Mouse (Mus musculus): ENCODE measurements around the gene Pde4dip. TPM values are rescaled to one million over a fixed set of nuclear protein-coding genes. Genes with fewer than 3 reads are reported as not detected.

Gene Pde4dip
- polyA plus RNA-seq, 1 experiment from 2014 or later, result 27.6 TPM

GRCm38 (mm10) chr3:97734259-97734658 lies 154.2 kb downstream of the Pde4dip start:
- DNase-seq (ENCODE audit: low spot score, missing footprints) (no peak), ATAC-seq (ENCODE audit: low FRiP score) (no peak)
- Histone ChIP-seq H3K9ac (ENCODE audit: low read length) (no peak overlapping the region), H3K4me2 (no peak overlapping the region), H3K36me3 (ENCODE audit: control insufficient read depth, insufficient read depth, low read length) (no peaks in the 10 kb centered on the region), H3K9me3 (ENCODE audit: control insufficient read depth, low read length) (no peaks in the 10 kb centered on the region), H3K27ac (ENCODE audit: low read depth, low read length) (no peak overlapping the region), H3K4me1 (ENCODE audit: control insufficient read depth, insufficient read depth, low read length) (no peaks in the 10 kb centered on the region), H3K27me3 (ENCODE audit: control insufficient read depth, insufficient read depth, low read length) (no peaks in the 10 kb centered on the region), H3K4me3 (ENCODE audit: low read depth, low read length) (no peak overlapping the region)
- WGBS, result 75% methylated on average over 4 of the region's 4 CpGs

DNA sequence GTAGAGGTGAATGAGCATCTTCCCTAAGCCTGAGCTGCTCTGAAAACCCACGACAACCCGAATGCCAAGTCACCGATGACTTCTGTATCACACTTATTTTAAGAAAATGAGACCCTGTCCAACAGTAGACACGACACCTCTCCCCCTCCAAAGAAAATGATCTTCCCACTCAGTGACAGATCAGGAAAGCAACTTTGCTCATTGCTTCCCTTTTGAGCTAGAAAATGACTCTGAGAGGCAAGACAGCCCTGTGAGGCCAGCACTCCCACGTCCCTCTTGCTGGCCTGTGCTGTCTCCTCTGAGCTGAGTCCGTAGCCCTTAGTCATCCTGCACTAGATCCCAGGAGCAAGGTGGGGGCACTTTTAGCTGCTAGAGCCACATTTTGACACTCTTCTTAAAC lies 155.9 kb downstream of the Pde4dip start:
- Histone ChIP-seq H3K27me3 (ENCODE audit: control insufficient read depth, insufficient read depth, low read length) (no peaks in the 10 kb centered on the region), H3K4me2 (no peak overlapping the region), H3K36me3 (ENCODE audit: control insufficient read depth, insufficient read depth, low read length) (no peaks in the 10 kb centered on the region), H3K4me3 (ENCODE audit: low read depth, low read length) (no peak overlapping the region), H3K9ac (ENCODE audit: low read length) (no peak overlapping the region), H3K4me1 (ENCODE audit: control insufficient read depth, insufficient read depth, low read length) (no peaks in the 10 kb centered on the region), H3K27ac (ENCODE audit: low read depth, low read length) (no peak overlapping the region), H3K9me3 (ENCODE audit: control insufficient read depth, low read length) (no peaks in the 10 kb centered on the region)
- 87% methylated on average over 6 of the region's 6 CpGs for WGBS
- no peak for ATAC-seq (ENCODE audit: low FRiP score)
- no peak for DNase-seq (ENCODE audit: low spot score, missing footprints)

DNA sequence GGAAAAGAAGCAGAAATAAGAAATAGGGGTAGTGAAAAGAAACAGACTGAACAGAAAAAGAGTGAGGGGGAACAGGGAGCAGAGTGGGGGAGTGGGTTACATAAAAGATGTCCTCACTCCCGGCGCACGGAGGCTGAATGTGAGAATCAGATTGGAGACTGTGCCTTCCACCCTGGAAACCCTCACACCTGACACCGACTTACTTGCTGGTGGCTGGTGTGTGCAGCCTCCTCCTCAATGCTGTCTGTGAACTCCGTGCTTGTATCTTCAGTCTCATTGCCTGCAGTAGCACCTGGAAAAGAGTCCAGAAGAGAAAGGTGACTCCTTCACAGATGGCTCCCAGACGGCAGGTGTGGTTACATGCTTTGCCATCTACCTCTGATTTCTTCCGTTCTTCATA lies 157.9 kb downstream of the Pde4dip start:
- ATAC-seq (ENCODE audit: low FRiP score) (no peak), DNase-seq (ENCODE audit: low spot score, missing footprints) (no peak)
- Histone ChIP-seq H3K9me3 (ENCODE audit: control insufficient read depth, low read length) (no peaks in the 10 kb centered on the region), H3K4me3 (ENCODE audit: low read depth, low read length) (no peak overlapping the region), H3K9ac (ENCODE audit: low read length) (no peak overlapping the region), H3K27me3 (ENCODE audit: control insufficient read depth, insufficient read depth, low read length) (no peaks in the 10 kb centered on the region), H3K4me1 (ENCODE audit: control insufficient read depth, insufficient read depth, low read length) (no peaks in the 10 kb centered on the region), H3K27ac (ENCODE audit: low read depth, low read length) (no peak overlapping the region), H3K4me2 (no peak overlapping the region), H3K36me3 (ENCODE audit: control insufficient read depth, insufficient read depth, low read length) (no peaks in the 10 kb centered on the region)
- WGBS, result 86% methylated on average over 7 of the region's 7 CpGs

- no peak overlapping the region for H3K4me2 ChIP-seq
- H3K4me1 ChIP-seq (ENCODE audit: control insufficient read depth, insufficient read depth, low read length), result no peaks in the 10 kb centered on the region
- no peaks in the 10 kb centered on the region for H3K27me3 ChIP-seq (ENCODE audit: control insufficient read depth, insufficient read depth, low read length)
- no peaks in the 10 kb centered on the region for H3K36me3 ChIP-seq (ENCODE audit: control insufficient read depth, insufficient read depth, low read length)
- H3K9me3 ChIP-seq (ENCODE audit: control insufficient read depth, low read length), result no peaks in the 10 kb centered on the region
- H3K9ac ChIP-seq (ENCODE audit: low read length), result no peak overlapping the region
- no peak for ATAC-seq (ENCODE audit: low FRiP score)
- no peak for DNase-seq (ENCODE audit: low spot score, missing footprints)
- no peak overlapping the region for H3K4me3 ChIP-seq (ENCODE audit: low read depth, low read length)
- WGBS, result 66% methylated on average over 3 of the region's 3 CpGs
- no peak overlapping the region for H3K27ac ChIP-seq (ENCODE audit: low read depth, low read length)
Observed at GRCm38 (mm10) chr3:97730131-97730530, 158.4 kb downstream of the Pde4dip start.

DNA sequence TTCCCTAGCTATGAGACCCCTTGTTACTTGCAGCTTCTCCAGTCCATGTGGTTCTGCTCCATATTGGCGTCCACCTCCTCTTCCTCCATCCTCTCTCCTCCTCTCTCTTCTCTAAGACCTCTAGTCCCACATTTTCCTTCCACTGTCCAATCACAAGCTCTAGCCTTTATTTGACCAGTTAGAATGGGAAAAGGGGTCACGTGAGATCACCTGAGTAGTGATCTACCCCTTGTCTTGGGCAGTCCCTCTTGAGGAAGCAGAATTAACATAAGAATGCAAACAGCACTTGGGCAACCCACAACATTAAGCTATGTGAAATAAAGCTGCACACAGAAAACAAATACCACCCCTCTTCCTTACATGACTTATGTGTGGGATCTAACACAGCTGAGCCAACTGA lies 160.7 kb downstream of the Pde4dip start:
- no peak overlapping the region for H3K9ac ChIP-seq (ENCODE audit: low read length)
- H3K4me1 ChIP-seq (ENCODE audit: control insufficient read depth, insufficient read depth, low read length), result no peaks in the 10 kb centered on the region
- 81% methylated on average over 2 of the region's 2 CpGs for WGBS
- no peaks in the 10 kb centered on the region; the same call in 1 of the 2 replicates for H3K9me3 ChIP-seq (ENCODE audit: control insufficient read depth, low read length)
- no peak overlapping the region for H3K27ac ChIP-seq (ENCODE audit: low read depth, low read length)
- no peak overlapping the region for H3K4me2 ChIP-seq
- DNase-seq (ENCODE audit: low spot score, missing footprints), result no peak
- H3K36me3 ChIP-seq (ENCODE audit: control insufficient read depth, insufficient read depth, low read length), result no peaks in the 10 kb centered on the region
- H3K4me3 ChIP-seq (ENCODE audit: low read depth, low read length), result no peak overlapping the region
- no peaks in the 10 kb centered on the region for H3K27me3 ChIP-seq (ENCODE audit: control insufficient read depth, insufficient read depth, low read length)
- ATAC-seq (ENCODE audit: low FRiP score), result no peak

DNA sequence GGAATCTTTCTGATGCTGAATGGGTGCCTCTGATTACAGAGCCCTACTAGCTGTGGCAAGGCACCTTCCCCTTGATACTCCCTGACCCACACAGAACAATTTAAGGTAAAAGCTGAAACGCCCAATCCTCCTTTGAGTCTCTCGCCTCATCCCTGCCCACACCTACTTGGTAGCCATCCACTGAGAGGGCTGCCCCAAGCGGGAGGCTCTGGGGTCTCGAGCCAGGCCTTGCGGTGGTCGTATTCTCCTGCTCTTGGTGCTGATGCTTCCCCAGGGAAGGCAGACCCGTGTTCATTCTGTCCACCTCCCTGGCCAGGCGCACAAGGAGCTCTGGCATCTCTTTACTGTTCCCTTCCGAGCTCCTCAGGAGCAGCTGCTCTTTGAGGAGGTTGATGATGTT lies 169.4 kb downstream of the Pde4dip start:
- no peak overlapping the region for H3K9ac ChIP-seq (ENCODE audit: low read length)
- no peaks in the 10 kb centered on the region for H3K27me3 ChIP-seq (ENCODE audit: control insufficient read depth, insufficient read depth, low read length)
- 86% methylated on average over 9 of the region's 9 CpGs for WGBS
- ATAC-seq (ENCODE audit: low FRiP score), result no peak
- no peak for DNase-seq (ENCODE audit: low spot score, missing footprints)
- H3K9me3 ChIP-seq (ENCODE audit: control insufficient read depth, low read length), result no peaks in the 10 kb centered on the region; the same call in 1 of the 2 replicates
- no peaks in the 10 kb centered on the region for H3K4me1 ChIP-seq (ENCODE audit: control insufficient read depth, insufficient read depth, low read length)
- no peak overlapping the region for H3K4me3 ChIP-seq (ENCODE audit: low read depth, low read length)
- H3K36me3 ChIP-seq (ENCODE audit: control insufficient read depth, insufficient read depth, low read length), result no peaks in the 10 kb centered on the region
- H3K27ac ChIP-seq (ENCODE audit: low read depth, low read length), result no peak overlapping the region
- no peak overlapping the region for H3K4me2 ChIP-seq

- no peak overlapping the region for H3K4me3 ChIP-seq (ENCODE audit: low read depth, low read length)
- no peaks in the 10 kb centered on the region for H3K4me1 ChIP-seq (ENCODE audit: control insufficient read depth, insufficient read depth, low read length)
- H3K9me3 ChIP-seq (ENCODE audit: control insufficient read depth, low read length), result no peaks in the 10 kb centered on the region
- no peak overlapping the region for H3K4me2 ChIP-seq
- ATAC-seq (ENCODE audit: low FRiP score), result no peak
- H3K27me3 ChIP-seq (ENCODE audit: control insufficient read depth, insufficient read depth, low read length), result no peaks in the 10 kb centered on the region
- no peak overlapping the region for H3K9ac ChIP-seq (ENCODE audit: low read length)
- 73% methylated on average over 1 of the region's 1 CpGs for whole genome bisulfite sequencing
- DNase-seq (ENCODE audit: low spot score, missing footprints), result no peak
- no peaks in the 10 kb centered on the region for H3K36me3 ChIP-seq (ENCODE audit: control insufficient read depth, insufficient read depth, low read length)
- H3K27ac ChIP-seq (ENCODE audit: low read depth, low read length), result no peak overlapping the region
Observed at GRCm38 (mm10) chr3:97715922-97716321, 172.6 kb downstream of the Pde4dip start.

GRCm38 (mm10) chr3:97710881-97711280 lies 177.6 kb downstream of the Pde4dip start:
- H3K4me2 ChIP-seq, result no peak overlapping the region
- no peak overlapping the region for H3K9ac ChIP-seq (ENCODE audit: low read length)
- no peak overlapping the region for H3K4me3 ChIP-seq (ENCODE audit: low read depth, low read length)
- H3K9me3 ChIP-seq (ENCODE audit: control insufficient read depth, low read length), result no peaks in the 10 kb centered on the region
- no peak overlapping the region for H3K27ac ChIP-seq (ENCODE audit: low read depth, low read length)
- no peak for ATAC-seq (ENCODE audit: low FRiP score)
- H3K27me3 ChIP-seq (ENCODE audit: control insufficient read depth, insufficient read depth, low read length), result no peaks in the 10 kb centered on the region
- no peak for DNase-seq (ENCODE audit: low spot score, missing footprints)
- no peaks in the 10 kb centered on the region for H3K36me3 ChIP-seq (ENCODE audit: control insufficient read depth, insufficient read depth, low read length)
- no peaks in the 10 kb centered on the region for H3K4me1 ChIP-seq (ENCODE audit: control insufficient read depth, insufficient read depth, low read length)
- 70% methylated on average over 5 of the region's 5 CpGs for WGBS

DNA sequence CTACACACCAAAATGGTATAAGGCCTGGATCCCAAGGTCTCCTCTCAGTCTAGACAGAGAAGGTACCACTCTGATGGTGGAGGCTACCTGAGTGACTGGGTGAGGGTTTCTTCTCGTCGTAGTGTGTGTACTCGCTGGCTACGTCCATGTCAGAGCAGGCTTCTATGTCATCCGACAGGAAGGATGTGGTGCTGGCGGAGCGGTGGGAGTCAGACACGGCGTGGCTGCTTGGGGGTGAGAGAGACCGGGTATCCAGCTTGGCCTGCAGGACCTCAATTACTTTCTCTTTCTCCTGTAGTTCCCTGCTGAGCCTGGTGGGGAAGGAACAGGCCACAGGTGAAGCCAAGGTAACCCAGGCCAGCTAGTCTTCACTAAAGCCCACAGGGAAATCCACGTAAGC lies 178.4 kb downstream of the Pde4dip start:
- Histone ChIP-seq H3K27ac (ENCODE audit: low read depth, low read length) (no peak overlapping the region), H3K27me3 (ENCODE audit: control insufficient read depth, insufficient read depth, low read length) (no peaks in the 10 kb centered on the region), H3K4me2 (no peak overlapping the region), H3K9ac (ENCODE audit: low read length) (no peak overlapping the region), H3K36me3 (ENCODE audit: control insufficient read depth, insufficient read depth, low read length) (no peaks in the 10 kb centered on the region), H3K9me3 (ENCODE audit: control insufficient read depth, low read length) (no peaks in the 10 kb centered on the region), H3K4me1 (ENCODE audit: control insufficient read depth, insufficient read depth, low read length) (no peaks in the 10 kb centered on the region), H3K4me3 (ENCODE audit: low read depth, low read length) (no peak overlapping the region)
- DNase-seq (ENCODE audit: low spot score, missing footprints), result no peak
- WGBS, result 82% methylated on average over 11 of the region's 11 CpGs
- ATAC-seq (ENCODE audit: low FRiP score), result no peak

DNA sequence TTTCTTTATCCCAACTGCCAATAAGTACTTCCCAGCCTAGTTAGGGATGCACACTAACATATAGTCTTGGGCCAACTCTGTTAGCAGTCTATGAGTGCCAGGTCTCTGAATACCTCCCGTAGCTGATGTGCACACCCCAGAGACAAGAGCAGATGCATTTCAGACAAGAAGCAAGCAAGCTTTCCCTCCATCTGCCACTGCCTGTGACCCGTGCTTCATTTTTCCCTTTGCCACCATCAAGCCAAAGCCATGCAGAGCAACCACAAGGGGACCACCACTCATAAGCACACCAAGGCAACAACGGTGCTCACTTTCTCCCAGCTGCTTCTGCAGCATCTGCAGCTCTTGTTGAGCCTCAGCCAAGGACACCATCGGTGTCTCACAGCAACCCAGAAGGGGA lies 181.9 kb downstream of the Pde4dip start:
- Histone ChIP-seq H3K9me3 (ENCODE audit: control insufficient read depth, low read length) (no peaks in the 10 kb centered on the region), H3K36me3 (ENCODE audit: control insufficient read depth, insufficient read depth, low read length) (no peaks in the 10 kb centered on the region), H3K4me1 (ENCODE audit: control insufficient read depth, insufficient read depth, low read length) (no peaks in the 10 kb centered on the region), H3K4me2 (no peak overlapping the region), H3K27ac (ENCODE audit: low read depth, low read length) (no peak overlapping the region), H3K4me3 (ENCODE audit: low read depth, low read length) (no peak overlapping the region), H3K9ac (ENCODE audit: low read length) (no peak overlapping the region), H3K27me3 (ENCODE audit: control insufficient read depth, insufficient read depth, low read length) (no peaks in the 10 kb centered on the region)
- no peak for DNase-seq (ENCODE audit: low spot score, missing footprints)
- ATAC-seq (ENCODE audit: low FRiP score), result no peak
- WGBS, result 90% methylated on average over 4 of the region's 4 CpGs
